Mouse (Mus musculus): Measurements from ENCODE around the gene Pkmyt1.
A peak's percentile ranks its signal among the peaks of the same experiment; 100 is the strongest.

Gene Pkmyt1

DNA sequence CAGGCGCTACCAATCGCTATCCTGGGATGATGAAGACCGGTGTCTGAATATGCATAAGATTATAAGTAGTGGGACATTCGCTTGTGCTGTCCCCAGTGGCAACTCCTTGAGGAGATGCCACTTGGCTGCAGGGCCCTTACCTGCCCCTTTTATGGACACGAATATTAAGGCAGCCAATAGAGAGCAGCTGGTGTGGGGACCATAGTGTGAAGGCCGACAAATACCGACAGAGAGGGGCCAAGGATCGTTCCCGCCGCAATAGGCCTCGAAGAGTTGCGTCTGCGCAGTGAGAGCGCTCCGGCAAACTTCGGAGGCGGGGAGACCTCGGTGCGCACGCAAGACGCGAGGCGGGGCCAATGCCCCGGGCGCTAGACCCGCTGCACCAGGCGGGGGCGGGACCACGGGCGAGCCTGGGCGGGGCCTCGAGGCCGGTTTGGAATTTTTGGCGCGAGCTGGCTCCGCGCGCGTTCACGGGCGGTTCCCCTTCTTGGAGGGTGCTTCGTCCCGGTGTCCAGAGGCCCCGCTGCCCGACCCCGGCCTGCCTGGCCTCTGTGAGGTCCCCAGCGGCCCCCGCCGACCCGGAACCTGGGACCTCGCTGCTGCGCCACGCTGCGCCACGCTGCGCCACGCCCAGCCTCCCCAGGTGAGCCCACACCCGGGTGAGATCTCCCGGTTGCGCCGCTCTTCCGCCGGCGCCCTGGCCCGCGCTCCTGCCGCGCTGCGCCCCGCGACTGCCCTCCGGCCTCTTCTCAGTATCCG, at the start of gene Pkmyt1:
TSS of gene Pkmyt1 (plus strand) at position 338 of the 759 bp plus-strand sequence.
- DNase-seq: peak; percentile 98

DNA sequence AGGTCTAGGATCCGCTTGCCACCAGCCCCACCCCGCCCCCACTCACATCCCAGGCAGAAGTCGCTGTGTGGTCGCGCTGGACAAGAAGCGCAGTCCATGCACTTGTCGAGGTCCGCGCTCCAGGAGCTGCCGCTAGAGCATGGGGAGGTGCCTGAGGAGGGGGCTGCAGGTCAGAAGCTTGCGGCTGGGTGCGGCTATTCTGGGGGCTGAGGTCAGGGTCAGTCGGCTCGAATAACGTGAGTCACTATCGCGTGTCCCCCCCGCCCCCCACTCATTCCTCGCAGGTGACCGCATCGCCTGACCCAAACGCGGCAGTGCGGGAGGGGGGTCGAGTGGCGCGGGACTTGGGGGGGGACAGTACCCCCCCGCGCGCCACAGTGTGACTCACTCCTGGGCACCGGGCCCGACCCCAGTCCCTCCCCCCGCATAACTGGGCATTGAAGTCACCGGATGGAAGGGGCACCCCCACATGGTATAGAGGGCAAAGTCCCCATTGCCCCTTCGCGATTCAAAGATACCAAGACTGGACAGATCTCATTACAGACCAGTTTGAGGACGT, 49.6 kb upstream of the Pkmyt1 start:
- peak; percentile 40 to 48 for DNase-seq

DNA sequence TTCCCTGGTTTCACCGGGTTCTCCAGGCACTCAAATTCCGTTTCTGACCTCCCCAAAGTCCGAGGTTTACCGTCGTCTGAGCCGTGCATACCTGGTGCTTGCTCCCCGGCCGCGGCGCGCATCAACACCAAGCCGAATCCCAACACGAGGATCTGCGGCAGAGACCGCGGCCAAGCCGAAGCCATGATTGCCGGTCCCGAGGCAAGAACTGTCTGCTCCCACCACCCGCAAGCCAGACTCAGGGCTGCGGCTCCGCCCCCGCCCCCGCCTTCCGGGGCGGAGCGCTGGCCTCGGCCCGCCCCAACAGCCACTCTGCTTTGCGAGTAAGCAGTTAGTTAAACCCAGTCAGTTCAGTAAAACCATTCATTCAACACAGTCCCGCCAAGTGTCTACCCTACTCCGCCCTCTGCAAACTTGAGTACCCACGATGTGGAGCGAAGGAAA, 48.9 kb upstream of the Pkmyt1 start, which contains the start of gene Tnfrsf12a:
TSS of gene Tnfrsf12a (minus strand) at position 233 of the 444 bp plus-strand sequence.
- peak; percentile 94 to 95 for DNase-seq

DNA sequence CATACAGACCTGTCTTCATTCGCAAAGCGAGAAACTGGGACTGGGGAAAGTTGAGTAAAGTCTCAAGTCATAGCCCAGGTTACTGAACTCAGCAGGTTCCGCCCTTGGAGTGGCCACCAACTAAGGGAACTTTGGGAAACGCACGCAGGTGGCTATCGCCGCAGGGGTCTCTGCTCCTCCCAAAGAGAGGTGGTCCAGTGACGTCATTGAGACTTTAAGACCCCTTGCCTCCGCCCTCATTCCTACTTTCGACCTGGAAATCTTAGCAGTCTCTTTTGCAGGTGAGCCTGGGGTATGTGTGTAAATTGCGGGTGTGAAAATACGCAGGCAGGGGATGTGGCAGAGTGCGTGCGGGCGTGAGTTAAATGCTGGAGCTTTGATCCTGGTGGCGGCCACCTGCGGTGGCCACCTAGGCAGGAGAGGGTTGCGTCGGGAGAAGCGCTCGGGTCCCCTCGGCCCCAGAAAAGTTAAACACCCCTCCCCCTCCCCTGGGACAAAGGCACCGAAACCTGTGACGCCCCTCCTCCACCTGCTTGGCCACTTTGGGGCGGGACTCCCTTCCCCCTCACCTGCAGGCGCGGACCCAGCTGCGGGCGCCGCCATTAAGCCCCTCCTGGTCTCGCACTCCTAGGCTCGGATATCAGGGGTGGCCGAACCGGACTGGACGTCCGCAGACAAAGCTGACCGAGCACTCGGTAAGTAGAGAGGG, 46.9 kb upstream of the Pkmyt1 start, which contains the start of gene Cldn6:
TSS of gene Cldn6 (plus strand) at position 123 of the 709 bp plus-strand sequence.
- DNase-seq: no peak

DNA sequence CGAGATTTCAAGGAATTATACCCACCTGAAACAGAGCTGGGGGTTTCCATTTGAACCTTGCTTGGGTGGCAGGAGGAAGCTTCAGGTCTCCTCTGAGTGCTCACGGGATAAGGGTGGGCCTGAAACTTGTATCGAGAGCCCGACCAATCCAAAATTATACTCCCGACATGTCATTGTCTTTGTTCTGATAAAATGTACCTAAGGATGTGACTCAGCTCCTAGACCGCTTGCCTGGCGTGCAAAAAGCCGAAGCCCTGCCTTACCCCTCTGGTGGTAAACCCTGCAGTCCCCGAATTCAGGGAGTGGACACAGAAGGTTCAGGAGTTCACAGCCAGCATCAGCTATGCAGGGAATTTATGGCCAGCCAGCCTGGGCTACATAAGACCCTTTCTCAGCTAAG, 45.8 kb upstream of the Pkmyt1 start:
- DNase-seq: no peak

DNA sequence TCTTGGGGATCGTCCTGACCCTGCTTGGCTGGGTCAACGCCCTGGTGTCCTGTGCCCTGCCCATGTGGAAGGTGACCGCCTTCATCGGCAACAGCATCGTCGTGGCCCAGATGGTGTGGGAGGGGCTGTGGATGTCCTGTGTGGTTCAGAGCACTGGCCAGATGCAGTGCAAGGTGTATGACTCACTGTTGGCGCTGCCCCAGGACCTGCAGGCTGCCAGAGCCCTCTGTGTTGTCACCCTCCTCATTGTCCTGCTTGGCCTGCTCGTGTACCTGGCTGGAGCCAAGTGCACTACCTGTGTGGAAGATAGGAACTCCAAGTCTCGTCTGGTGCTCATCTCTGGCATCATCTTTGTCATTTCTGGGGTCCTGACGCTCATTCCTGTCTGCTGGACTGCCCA, 45.0 kb upstream of the Pkmyt1 start:
- DNase-seq: no peak

DNA sequence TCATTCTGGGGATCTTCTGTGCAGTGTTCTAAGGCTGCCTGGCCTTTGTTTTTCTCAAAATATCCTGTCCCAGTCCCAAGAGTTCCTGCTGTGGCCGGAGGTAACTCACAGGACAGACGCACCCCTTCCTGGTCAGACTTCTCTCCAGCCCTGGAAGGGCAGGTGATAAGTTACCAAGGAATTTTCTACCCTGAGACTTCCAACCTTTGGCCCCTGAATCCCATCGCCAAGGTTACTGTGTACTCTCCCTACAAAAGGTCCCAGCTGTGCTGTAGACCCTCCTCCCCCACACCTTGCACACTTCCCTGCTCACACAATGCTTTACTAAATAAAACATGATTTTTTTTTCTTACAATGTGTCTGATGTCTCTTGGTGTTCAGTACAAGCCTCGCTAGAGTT, 44.0 kb upstream of the Pkmyt1 start:
- DNase-seq: no peak

DNA sequence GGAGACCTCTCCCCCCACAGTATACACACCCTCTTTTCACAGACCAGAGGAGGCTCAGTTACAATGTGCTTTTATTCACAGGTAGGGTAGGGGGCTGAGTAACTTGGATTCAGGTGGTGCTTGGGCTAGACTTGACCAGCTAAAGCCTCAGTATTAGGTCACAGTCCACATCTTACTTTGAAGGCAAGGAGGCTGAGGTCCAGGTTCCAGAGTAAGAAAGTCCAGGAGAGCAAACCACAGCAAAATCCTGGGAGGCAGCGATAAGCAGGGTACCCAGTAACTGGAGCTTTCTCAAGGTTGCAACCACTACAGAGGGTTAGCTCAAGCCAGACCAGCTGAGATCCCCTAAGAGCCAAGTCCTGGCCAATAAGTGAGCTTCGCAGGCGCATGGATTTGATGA, 43.6 kb upstream of the Pkmyt1 start:
- no peak for DNase-seq

DNA sequence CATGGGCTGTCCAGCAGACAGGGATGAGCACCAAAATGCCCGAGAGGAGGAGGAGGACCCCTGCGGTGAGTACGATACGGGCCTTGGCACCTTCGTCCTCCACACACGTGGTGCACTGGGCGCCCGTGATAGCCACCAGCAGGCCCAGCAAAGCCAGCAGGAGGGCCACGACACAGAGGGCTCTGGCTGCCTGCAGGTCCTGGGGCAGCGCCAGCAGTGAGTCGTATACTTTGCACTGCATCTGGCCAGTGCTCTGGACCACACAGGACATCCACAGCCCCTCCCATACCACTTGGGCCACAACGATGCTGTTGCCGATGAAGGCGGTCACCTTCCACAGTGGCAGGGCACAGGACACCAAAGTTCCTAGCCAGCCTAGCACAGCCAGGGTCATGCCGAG, 42.9 kb upstream of the Pkmyt1 start:
- DNase-seq: no peak

DNA sequence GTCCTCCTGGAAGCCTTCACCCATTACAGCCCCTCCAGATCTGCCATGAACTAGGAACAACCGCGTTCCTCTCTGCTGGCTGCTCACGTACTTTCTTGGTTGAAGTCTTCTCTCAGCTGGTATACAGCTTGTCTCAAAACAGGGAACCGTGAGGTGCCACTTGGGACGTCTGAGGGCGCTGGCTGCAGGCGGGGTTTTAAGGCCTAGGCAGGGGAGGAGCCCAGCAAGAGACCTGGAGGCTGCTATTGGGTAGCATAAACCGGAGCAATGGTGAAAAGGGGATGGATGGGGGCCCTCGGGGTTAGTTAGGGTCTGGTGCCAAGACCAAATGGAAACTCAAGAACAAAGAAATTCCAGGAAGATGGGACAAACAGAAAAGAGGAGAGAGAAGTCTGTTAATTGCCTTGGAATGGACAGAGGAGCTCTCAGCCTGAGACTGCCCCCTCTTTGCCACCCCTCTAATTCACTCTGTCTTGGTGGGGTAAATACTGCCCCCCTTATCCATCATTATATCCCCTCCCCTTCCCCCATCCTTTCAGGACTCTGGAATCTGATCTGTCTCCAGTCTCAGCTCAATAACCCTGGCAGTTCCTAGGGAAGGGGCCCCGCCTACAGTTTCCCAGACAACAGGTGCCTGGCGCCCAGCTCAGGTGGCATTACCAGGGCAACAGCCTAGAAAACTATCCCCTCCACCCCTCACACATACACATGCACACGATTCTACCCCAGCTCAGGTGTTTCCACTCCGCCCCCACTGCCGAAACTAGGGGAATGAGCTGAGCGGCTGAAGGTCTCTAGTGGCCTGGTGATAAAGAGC, 42.1 kb upstream of the Pkmyt1 start, which contains the start of gene Cldn9:
TSS of gene Cldn9 (minus strand) at position 171 of the 817 bp plus-strand sequence.
- peak; percentile 22 to 33 for DNase-seq

DNA sequence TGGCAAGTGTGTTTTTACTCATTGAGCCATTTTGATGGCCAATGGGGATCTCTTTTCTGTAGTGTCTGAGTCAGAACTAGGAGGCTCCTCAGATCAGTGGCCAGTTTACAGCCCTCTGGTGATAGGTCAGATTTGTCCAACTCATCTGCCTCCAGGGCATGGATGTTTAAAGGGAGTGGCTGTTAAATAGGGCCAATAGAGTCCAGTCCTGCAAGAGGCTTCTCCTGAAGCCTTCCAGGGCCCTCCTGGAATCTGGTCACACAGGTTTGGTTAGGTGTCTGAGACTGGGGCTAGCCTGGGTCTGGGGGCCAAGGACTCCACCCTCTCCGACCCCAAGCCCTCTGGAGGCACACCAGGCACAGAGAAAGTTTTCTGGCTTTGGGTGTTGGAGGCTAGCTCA, 31.6 kb upstream of the Pkmyt1 start:
- no peak for DNase-seq

DNA sequence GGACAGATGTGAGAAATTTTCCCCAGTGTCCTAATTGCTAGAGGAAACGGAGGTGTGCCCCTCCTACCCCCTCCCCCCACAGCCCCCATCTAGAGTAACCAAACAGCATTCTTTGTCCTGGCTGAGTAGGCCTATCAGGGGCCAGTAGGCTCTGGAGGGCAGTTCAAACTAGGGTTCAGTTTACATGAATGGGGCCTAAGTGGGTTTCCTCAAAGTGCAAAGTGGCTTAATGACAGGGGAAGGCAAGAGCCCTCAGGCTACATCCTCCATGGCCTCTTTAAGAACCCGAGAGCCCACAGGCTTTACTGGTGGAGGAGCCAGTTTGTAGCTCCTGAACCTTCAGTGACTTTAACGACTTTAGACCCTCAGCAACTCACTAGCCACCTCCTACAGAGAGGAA, 30.3 kb upstream of the Pkmyt1 start:
- DNase-seq: no peak

DNA sequence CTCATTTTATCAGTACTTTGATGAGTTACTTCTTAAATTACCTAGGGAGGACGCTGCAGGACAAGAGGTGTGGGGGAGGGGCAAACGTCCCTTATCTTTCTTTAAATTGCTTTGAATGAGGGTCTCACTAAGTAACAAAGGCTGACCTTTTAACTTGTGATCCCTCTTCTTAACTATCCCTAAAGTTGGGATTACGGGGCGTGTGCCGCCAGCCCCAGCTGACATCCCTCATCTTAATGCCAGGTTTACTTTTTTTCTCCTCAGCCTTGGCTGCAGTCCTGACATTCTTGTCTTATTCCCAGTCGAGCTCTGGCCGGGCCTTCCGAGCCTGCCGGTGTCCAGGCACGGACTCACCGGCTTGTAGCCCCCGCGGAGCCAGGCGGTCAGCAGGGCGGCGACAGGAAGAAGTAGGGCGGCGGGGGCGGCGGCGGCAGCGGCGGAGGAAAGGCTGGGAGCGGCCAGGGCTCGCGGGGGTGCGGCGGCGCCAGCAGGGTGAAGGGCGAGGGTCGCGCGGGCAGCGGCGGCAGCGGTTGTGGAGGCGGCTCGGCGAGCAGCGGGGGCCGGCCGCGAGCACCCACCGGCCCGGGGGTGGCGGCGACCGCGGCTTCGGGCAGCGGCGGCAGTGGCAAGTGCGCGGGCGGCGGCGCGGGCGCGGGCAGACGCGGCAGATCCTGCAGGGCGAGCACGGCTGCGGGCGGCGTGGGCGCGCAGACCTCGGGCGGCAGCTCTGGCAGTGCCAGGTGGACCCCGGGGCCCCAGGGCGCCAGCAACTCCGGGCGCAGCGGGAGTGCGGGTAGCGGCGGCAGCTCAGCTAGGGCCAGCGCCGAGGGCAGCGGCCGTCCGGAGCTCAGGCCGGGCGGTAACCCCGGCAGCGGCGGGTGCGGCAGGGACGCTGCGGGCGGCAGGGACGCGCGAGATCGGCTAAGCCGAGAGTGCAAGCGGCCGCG, 26.7 kb upstream of the Pkmyt1 start:
- peak in 1 of 2 experiments; percentile 16 for DNase-seq

DNA sequence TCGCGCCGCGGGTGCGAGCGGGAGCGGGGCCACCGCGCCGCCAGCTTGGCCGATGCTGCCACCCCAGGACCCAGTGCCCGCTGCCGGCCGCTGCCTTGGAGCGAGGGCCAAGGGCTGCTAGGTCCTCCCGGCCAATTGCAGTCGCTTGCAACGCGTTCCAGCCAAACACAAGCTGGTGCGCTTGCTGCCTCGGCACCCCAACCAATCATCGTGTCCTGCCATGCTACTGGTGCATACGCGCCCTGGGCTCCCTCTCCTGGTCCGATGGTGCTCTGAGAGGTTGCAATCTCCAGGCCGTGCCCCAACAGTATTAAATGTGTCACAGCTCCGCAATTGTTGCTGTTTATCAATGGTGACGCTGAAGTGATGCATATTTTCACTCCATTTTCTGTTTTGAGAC, 26.1 kb upstream of the Pkmyt1 start:
- DNase-seq: peak; percentile 85

DNA sequence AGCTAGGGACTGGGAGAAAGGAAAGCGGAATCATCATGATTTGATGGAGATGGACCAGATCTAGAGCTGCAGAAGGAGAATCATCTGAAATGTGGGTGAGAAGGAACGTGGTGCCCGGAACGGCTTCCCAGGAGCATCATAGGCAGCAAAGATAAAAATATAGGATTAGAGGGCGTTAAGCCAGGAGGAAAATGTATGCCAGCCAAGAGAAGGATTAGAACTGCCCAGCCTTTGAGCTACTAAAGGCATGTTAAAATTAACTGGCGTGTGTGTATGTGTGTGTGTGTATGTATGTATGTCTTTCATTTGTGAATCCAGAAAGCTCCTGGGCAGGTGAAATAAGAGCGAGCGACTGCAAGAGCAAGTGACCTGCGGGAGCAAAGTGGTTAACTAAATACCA, 22.8 kb upstream of the Pkmyt1 start:
- no peak for DNase-seq

DNA sequence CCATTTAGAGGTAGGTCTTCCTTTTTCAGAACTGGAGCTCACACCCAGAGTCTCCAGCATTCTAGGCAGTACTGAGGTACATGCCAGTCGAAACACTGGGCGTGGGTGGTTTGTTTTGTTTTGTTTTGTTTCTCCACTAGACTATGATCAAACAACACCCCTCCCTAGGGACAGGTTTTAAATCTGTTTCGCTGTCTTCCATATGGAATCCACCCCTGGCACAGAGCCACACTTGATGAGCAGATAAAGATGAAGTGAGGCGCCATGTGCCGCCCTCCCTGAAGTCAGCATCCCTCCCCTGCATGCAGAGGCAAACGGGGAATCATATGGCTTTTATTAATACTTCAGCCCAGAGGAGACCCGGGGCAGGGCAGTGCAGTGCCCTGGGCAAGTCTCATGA, 21.4 kb upstream of the Pkmyt1 start:
- DNase-seq: no peak

DNA sequence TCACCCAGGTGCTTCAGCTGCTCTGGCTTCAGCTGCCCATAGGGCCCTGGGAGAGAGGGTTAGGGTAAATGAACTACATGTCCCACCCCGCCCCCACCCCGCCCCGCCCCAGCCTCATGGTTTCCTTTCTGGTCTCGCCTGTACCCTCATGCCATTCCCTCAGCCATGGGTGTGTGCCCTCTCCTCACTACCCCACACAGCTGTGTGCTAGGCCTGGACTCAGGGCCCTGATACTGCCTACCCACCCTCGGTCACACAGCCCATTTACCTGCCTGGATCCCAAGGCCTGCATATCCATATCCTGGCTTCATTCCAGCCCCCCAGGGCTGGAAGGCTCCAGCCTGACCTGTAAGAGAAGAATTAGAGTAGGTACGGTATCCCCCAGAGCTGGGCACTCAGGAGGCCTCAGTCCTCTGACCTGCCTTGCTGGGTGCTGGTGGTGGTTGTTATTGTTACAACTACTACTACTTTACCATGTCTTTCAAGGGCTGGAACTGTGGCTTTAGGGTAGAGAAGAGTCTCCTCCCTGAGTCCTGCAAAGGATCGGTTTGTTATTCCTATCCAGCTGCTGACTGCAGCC, 20.5 kb upstream of the Pkmyt1 start:
- DNase-seq: no peak

DNA sequence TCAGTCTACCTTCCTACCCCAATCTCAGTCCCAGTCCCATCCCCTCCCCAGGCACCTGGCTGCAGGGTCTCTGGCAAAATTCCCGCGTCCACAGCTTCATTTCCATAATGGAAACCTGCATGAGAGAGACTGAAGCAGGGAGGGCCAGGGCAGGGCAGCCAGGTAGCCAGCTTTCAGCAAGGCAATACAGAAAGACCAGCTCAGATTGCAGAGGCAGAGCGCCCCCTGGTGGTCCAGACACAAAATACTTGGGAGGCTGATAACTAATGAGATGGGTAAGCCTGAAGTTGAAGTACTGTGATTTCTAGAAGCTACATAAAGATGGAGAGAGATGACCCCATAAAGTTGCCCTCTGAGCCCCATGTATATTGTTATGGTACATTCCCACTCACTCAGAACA, 19.9 kb upstream of the Pkmyt1 start:
- DNase-seq: peak; percentile 89

DNA sequence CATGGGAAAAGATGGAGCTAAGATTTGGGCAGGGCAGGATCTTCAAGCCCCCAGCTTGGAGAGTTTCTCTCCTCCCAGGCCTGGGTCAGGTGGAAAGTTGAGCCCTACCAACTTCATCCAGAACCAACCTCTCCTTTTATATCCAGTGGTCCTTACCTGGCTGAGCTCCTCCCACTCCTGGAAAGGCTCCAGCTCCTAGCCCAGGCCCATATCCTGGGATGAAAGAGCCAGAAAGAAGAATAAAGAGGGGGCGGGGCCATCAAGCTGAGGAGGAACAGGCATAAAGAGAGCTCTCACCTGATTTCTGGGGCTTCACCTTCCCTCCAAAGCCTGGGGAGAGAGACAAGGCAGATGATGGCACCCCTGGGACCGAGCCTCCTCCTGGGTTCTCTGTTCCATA, 9.1 kb upstream of the Pkmyt1 start:
- no peak for DNase-seq

DNA sequence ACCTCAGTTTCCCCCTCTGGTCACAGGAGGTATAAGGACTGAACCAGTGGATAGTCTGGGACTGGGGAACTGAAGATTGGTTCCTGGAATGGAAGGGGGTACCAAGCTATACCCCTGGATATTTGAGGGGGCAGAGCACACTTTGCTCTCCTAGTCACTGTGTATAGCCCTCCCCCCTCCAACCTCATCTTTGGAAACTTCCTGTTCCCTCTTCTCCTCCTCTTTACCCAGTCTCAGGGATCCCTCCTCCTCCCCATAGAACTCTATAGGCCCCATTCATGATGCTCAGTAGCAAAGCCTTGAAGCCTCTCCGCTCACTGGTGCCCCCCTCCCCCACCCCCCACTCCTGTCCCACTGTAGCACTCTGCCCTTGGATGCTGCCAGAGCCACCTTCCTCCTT, 6.7 kb upstream of the Pkmyt1 start:
- no peak for DNase-seq

DNA sequence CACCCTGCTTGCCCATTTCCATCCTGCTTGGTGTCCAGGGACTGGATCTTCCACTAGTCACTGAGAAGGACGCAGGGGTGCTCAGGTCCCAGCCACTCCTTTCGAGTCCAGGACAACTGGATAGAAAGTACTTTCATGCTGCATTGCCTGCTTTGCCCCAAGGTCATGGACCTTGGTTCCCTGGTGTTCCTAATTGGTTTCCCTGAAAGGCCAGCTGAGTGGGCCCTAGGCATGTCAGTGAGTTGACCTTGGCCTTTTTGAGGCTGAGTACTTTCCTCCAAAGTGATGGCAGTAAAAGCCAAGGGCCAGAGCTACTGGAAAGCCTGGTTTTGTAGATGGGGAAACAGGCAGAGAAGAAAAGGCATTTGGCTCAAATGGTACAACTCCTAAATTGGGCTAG, 4.2 kb upstream of the Pkmyt1 start:
- DNase-seq: no peak

All from B cell, adult 2 months (primary cell).